Mouse (Mus musculus): ENCODE measurements at regions not wholly inside any gene's neighbourhood (a gene's known extent, or its start where the extent isn't known, plus 50 kb on each side); places are given as distances from the start of the nearest gene placed in this dataset.
A peak's percentile ranks its signal among the peaks of the same experiment; 100 is the strongest.

- intact Hi-C loops (cut with DNase I), result loop anchor here (1.0 kb wide), 2 partner anchors 21 to 38 kb away; no protein-coding TSS in a partner anchor
Observed at GRCm38 (mm10) chr7:73595140-73595825, 53.7 kb upstream of the Chd2 start.

GRCm38 (mm10) chr7:73594492-73595139, 53.0 kb upstream of the Chd2 start:
- peak; percentile 67 to 71 for DNase-seq
- intact Hi-C loops (cut with DNase I), result loop anchor here (1.0 kb wide), 2 partner anchors 22 to 37 kb away; no protein-coding TSS in a partner anchor

More at GRCm38 (mm10) chr7:73595140-73595825, 53.7 kb upstream of the Chd2 start:
- DNase-seq, result peak; percentile 97 to 98

- no peak for DNase-seq
- intact Hi-C loops (cut with DNase I), result no loop called here
Observed at GRCm38 (mm10) chr7:73593645-73594385, 52.2 kb upstream of the Chd2 start.

GRCm38 (mm10) chr7:73592857-73593256, 51.2 kb upstream of the Chd2 start:
- no peak for DNase-seq
- intact Hi-C loops (cut with DNase I), result no loop called here

Measured in heart, postnatal 10 days (tissue).